Mouse (Mus musculus) cerebellum, adult 2 months (tissue): Measurements from ENCODE around the gene C1ql1.

Experiments used
- CTCF ChIP-seq: fragments of 200-500 bp; IDR thresholded peaks from 2 replicates; pipeline ENCODE4 v1.5.1; 2011; ENCODE audit warnings: low read depth, mild to moderate bottlenecking, control low read depth, low read length, moderate library complexity, borderline replicate concordance; ENCODE audit not compliant: insufficient read depth
- POLR2A ChIP-seq: fragments of 200-500 bp; IDR thresholded peaks from 2 replicates; pipeline ENCODE4 v1.6.1; 2011; ENCODE audit warnings: low read length, control low read depth, borderline replicate concordance; ENCODE audit not compliant: insufficient read depth

GRCm38 (mm10) chr11:102962861-102963245 is 16.4 kb upstream of the C1ql1 start:
- TF ChIP-seq POLR2A = no peak
- TF ChIP-seq CTCF = no peak
